Mouse (Mus musculus) MEL (cell line): ENCODE data around the gene Nos1.

Source experiments
- GABPA ChIP-seq: IDR thresholded peaks from 2 replicates; pipeline ENCODE4 v1.6.1; 2012; ENCODE audit warnings: low read depth, mild to moderate bottlenecking, inconsistent platforms, low read length, improper control_type of control experiment, moderate library complexity
- GATA1 ChIP-seq: IDR thresholded peaks from 2 replicates; pipeline ENCODE4 v1.6.1; 2011; ENCODE audit warnings: low read depth, low read length, improper control_type of control experiment
- SIN3A ChIP-seq: IDR thresholded peaks from 2 replicates; pipeline ENCODE4 v1.6.1; 2012; ENCODE audit warnings: low read length, improper control_type of control experiment, inconsistent platforms
- TBP ChIP-seq: IDR thresholded peaks from 2 replicates; pipeline ENCODE4 v1.8.0; 2011; ENCODE audit warnings: low read depth, low read length, improper control_type of control experiment
- UBTF ChIP-seq: IDR thresholded peaks from 2 replicates; pipeline ENCODE4 v1.6.1; 2012; ENCODE audit warnings: low read depth, mild to moderate bottlenecking, inconsistent platforms, low read length, improper control_type of control experiment, moderate library complexity, borderline replicate concordance; ENCODE audit not compliant: insufficient read depth

- TF ChIP-seq SIN3A (no peak), TBP (no peak), GATA1 (no peak), GABPA (no peak), UBTF (no peak)
These were observed 83.9 kb downstream of the Nos1 start for GRCm38 (mm10) chr5:117864588-117865300.
